Mouse (Mus musculus): Measurements from ENCODE around the gene Myoz1. TPM values are rescaled to one million over a fixed set of nuclear protein-coding genes. Genes with fewer than 3 reads are reported as not detected.

The Myoz1 gene
- total RNA-seq, 1 experiment: not detected

- no peaks in the 10 kb centered on the region for H3K9me3 ChIP-seq (ENCODE audit: control insufficient read depth, insufficient read depth, low read depth, low read length)
- no peak for DNase-seq (ENCODE audit: low read depth, low spot score)
- no peak overlapping the region for H3K9ac ChIP-seq (ENCODE audit: insufficient read depth, low read depth, low read length, poor library complexity, severe bottlenecking)
- H3K27ac ChIP-seq (ENCODE audit: insufficient read depth, low read depth, low read length, poor library complexity, severe bottlenecking): no peak overlapping the region
- no peak overlapping the region for H3K4me3 ChIP-seq (ENCODE audit: insufficient read depth in 1 of 2, low read depth in 1 of 2, low read length in 2 of 2, poor library complexity in 1 of 2, severe bottlenecking in 1 of 2)
- H3K4me1 ChIP-seq (ENCODE audit: control insufficient read depth in 2 of 2, insufficient read depth in 2 of 2, low read length in 2 of 2, poor library complexity in 1 of 2): 0 out of 4 replicates have a peak, but pooled peaks cover 0 to 1% of the 10 kb centered on the region in 2 experiments
- in situ Hi-C loops (cut with MboI; ENCODE audit: low sequenced_read_pairs in 2 of 2, unreplicated experiment in 2 of 2): no loop called here
- no peaks in the 10 kb centered on the region; the same call in 1 of the 2 replicates for H3K36me3 ChIP-seq (ENCODE audit: control insufficient read depth, insufficient read depth, low read length, poor library complexity, severe bottlenecking)
- no peak for TF ChIP-seq CHD2 (IDR thresholded peaks at IDR 0.05; ENCODE audit: low read depth, low read length)
These were observed 5.3 kb downstream of the Myoz1 start for GRCm38 (mm10) chr14:20651000-20651399.

GRCm38 (mm10) chr14:20646381-20646780, 10.0 kb downstream of the Myoz1 start:
- Histone ChIP-seq H3K9ac (ENCODE audit: insufficient read depth, low read depth, low read length, poor library complexity, severe bottlenecking) (no peak overlapping the region), H3K27ac (ENCODE audit: insufficient read depth, low read depth, low read length, poor library complexity, severe bottlenecking) (no peak overlapping the region), H3K4me3 (ENCODE audit: insufficient read depth in 1 of 2, low read depth in 1 of 2, low read length in 2 of 2, poor library complexity in 1 of 2, severe bottlenecking in 1 of 2) (no peak overlapping the region), H3K4me1 (ENCODE audit: control insufficient read depth in 2 of 2, insufficient read depth in 2 of 2, low read length in 2 of 2, poor library complexity in 1 of 2) (0 out of 4 replicates have a peak, but pooled peaks cover 0 to 2% of the 10 kb centered on the region in 2 experiments), H3K36me3 (ENCODE audit: control insufficient read depth, insufficient read depth, low read length, poor library complexity, severe bottlenecking) (no peaks in the 10 kb centered on the region; the same call in 1 of the 2 replicates), H3K9me3 (ENCODE audit: control insufficient read depth, insufficient read depth, low read depth, low read length) (no peaks in the 10 kb centered on the region)
- TF ChIP-seq MAFK (IDR thresholded peaks at IDR 0.05; ENCODE audit: insufficient read depth, low read depth, low read length): no peak
- TF ChIP-seq CHD2 (IDR thresholded peaks at IDR 0.05; ENCODE audit: low read depth, low read length): no peak
- TF ChIP-seq ZNF384 (IDR thresholded peaks at IDR 0.05; ENCODE audit: low read depth, low read length): no peak
- TF ChIP-seq HCFC1 (IDR thresholded peaks at IDR 0.05; ENCODE audit: borderline replicate concordance, insufficient read depth, low read length): no peak
- no peak for TF ChIP-seq ZC3H11A (IDR thresholded peaks at IDR 0.05; ENCODE audit: borderline replicate concordance, low read depth, low read length)
- in situ Hi-C loops (cut with MboI; ENCODE audit: low sequenced_read_pairs in 2 of 2, unreplicated experiment in 2 of 2): no loop called here
- no peak for DNase-seq (ENCODE audit: low read depth, low spot score)

- no peak overlapping the region for H3K27ac ChIP-seq (ENCODE audit: insufficient read depth, low read depth, low read length, poor library complexity, severe bottlenecking)
- no peaks in the 10 kb centered on the region; the same call in 1 of the 2 replicates for H3K36me3 ChIP-seq (ENCODE audit: control insufficient read depth, insufficient read depth, low read length, poor library complexity, severe bottlenecking)
- H3K9ac ChIP-seq (ENCODE audit: insufficient read depth, low read depth, low read length, poor library complexity, severe bottlenecking): no peak overlapping the region
- DNase-seq (ENCODE audit: low read depth, low spot score): no peak
- H3K4me3 ChIP-seq (ENCODE audit: insufficient read depth in 1 of 2, low read depth in 1 of 2, low read length in 2 of 2, poor library complexity in 1 of 2, severe bottlenecking in 1 of 2): no peak overlapping the region
- H3K9me3 ChIP-seq (ENCODE audit: control insufficient read depth, insufficient read depth, low read depth, low read length): no peaks in the 10 kb centered on the region
- in situ Hi-C loops (cut with MboI; ENCODE audit: low sequenced_read_pairs in 2 of 2, unreplicated experiment in 2 of 2): no loop called here
- 0 out of 4 replicates have a peak, but pooled peaks cover 0 to 2% of the 10 kb centered on the region in 2 experiments for H3K4me1 ChIP-seq (ENCODE audit: control insufficient read depth in 2 of 2, insufficient read depth in 2 of 2, low read length in 2 of 2, poor library complexity in 1 of 2)
- TF ChIP-seq ZC3H11A (IDR thresholded peaks at IDR 0.05; ENCODE audit: borderline replicate concordance, low read depth, low read length) (no peak), MAFK (IDR thresholded peaks at IDR 0.05; ENCODE audit: insufficient read depth, low read depth, low read length) (peak; percentile 32; the same call in 1 of the 2 replicates)
These were observed 10.8 kb downstream of the Myoz1 start for GRCm38 (mm10) chr14:20645547-20645946.

- TF ChIP-seq ZC3H11A (IDR thresholded peaks at IDR 0.05; ENCODE audit: borderline replicate concordance, low read depth, low read length) (no peak), CHD2 (IDR thresholded peaks at IDR 0.05; ENCODE audit: low read depth, low read length) (no peak), HCFC1 (IDR thresholded peaks at IDR 0.05; ENCODE audit: borderline replicate concordance, insufficient read depth, low read length) (no peak), ZNF384 (IDR thresholded peaks at IDR 0.05; ENCODE audit: low read depth, low read length) (no peak), MAFK (IDR thresholded peaks at IDR 0.05; ENCODE audit: insufficient read depth, low read depth, low read length) (no peak)
- peak overlapping the region; percentile 96 for H3K9ac ChIP-seq (ENCODE audit: insufficient read depth, low read depth, low read length, poor library complexity, severe bottlenecking)
- H3K27ac ChIP-seq (ENCODE audit: insufficient read depth, low read depth, low read length, poor library complexity, severe bottlenecking): peak overlapping the region; percentile 68
- in situ Hi-C loops (cut with MboI; ENCODE audit: low sequenced_read_pairs in 2 of 2, unreplicated experiment in 2 of 2): loop anchor here in 1 of 2 experiments (5.0 kb wide), 1 partner anchor 36 kb away; no protein-coding TSS in a partner anchor
- peaks cover 0 to 2% of the 10 kb centered on the region in 2 experiments; a peak in 1 of 4 replicates for H3K4me1 ChIP-seq (ENCODE audit: control insufficient read depth in 2 of 2, insufficient read depth in 2 of 2, low read length in 2 of 2, poor library complexity in 1 of 2)
- no peaks in the 10 kb centered on the region for H3K9me3 ChIP-seq (ENCODE audit: control insufficient read depth, insufficient read depth, low read depth, low read length)
- no peak for DNase-seq (ENCODE audit: low read depth, low spot score)
- H3K36me3 ChIP-seq (ENCODE audit: control insufficient read depth, insufficient read depth, low read length, poor library complexity, severe bottlenecking): no peaks in the 10 kb centered on the region
- peak overlapping the region; percentile 75 to 98 for H3K4me3 ChIP-seq (ENCODE audit: insufficient read depth in 1 of 2, low read depth in 1 of 2, low read length in 2 of 2, poor library complexity in 1 of 2, severe bottlenecking in 1 of 2)
These were observed 14.9 kb downstream of the Myoz1 start for GRCm38 (mm10) chr14:20641438-20641875.
